Mouse (Mus musculus) neural tube, embryonic 12.5 days (tissue): Measurements from ENCODE around the gene Prickle1. TPM values are rescaled to one million over a fixed set of nuclear protein-coding genes. Genes with fewer than 3 reads are reported as not detected.

Experiments
- ATAC-seq: fragments of 200-750 bp; cut with Nextera tagmentation; 2 replicates; pipeline ENCODE4 v1.8.0; 2017; ENCODE audit warnings: low read depth, mild to moderate bottlenecking, moderate TSS enrichment, moderate library complexity; ENCODE audit not compliant: low FRiP score
- H3K27ac ChIP-seq: fragments of 300-500 bp; sonication (generic); 2 replicates; pipeline ENCODE4 v1.5.1; 2016
- H3K27me3 ChIP-seq: fragments of 300-500 bp; sonication (generic); replicated peaks from 2 replicates; pipeline ENCODE4 v1.6.1; 2016; ENCODE audit warnings: mild to moderate bottlenecking
- H3K36me3 ChIP-seq: fragments of 300-500 bp; sonication (generic); 2 replicates; pipeline ENCODE4 v1.6.1; 2016; ENCODE audit warnings: mild to moderate bottlenecking
- H3K4me1 ChIP-seq: fragments of 300-500 bp; sonication (generic); 2 replicates; pipeline ENCODE4 v1.6.1; 2016
- H3K4me2 ChIP-seq: fragments of 300-500 bp; sonication (generic); replicated peaks from 2 replicates; pipeline ENCODE4 v1.6.1; 2016; ENCODE audit warnings: mild to moderate bottlenecking
- H3K4me3 ChIP-seq: fragments of 300-500 bp; sonication (generic); 2 replicates; pipeline ENCODE4 v1.5.1; 2016
- H3K9ac ChIP-seq: fragments of 300-500 bp; sonication (generic); 2 replicates; pipeline ENCODE4 v1.6.1; 2016; ENCODE audit warnings: mild to moderate bottlenecking
- H3K9me3 ChIP-seq: fragments of 300-500 bp; sonication (generic); 2 replicates; pipeline ENCODE4 v1.6.1; 2016; ENCODE audit warnings: mild to moderate bottlenecking
- WGBS: fragments of 180-500 bp; shearing (Covaris S2); methylation state at CpG from one replicate; pipeline ENCODE4 v1.1.7; 2016; 5-methylcytosine and 5-hydroxymethylcytosine counted together
- polyA plus RNA-seq: library from polyadenylated mRNA; unstranded; fragments of >200 nt; fragmentation: Nextera tagmentation; extraction: Ambion mirVana; gene quantifications from 2 replicates; pipeline ENCODE4 v1.2.1, GENCODE M21; 2016

Gene Prickle1
- polyA plus RNA-seq, 1 experiment from 2014 or later: 19.2 TPM

DNA sequence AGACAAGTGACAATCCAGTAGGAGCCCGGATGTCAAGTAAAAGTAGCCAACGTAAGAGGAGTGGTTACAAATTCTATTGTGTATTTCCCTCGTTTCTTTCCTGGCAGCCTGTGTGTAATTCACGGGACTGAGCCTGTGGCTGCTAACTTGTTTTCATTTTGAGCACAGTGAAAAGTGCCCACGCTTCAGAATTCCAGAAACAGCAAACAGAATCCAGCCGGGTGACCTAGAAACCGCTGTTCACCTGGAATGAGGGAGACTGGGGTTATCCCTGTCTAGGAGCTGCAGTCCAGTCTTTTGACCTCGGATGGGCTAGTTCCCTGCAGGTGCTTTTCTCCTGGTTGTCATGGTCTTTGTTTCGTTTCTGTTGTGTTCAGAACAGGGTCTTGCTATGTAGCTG, 80.4 kb downstream of the Prickle1 start:
- ATAC-seq: no peak
- Histone ChIP-seq H3K27me3 (peaks cover 8% of the 10 kb centered on the region; the same call in 1 of the 2 replicates), H3K4me3 (no peak overlapping the region), H3K9me3 (no peaks in the 10 kb centered on the region), H3K27ac (no peak overlapping the region), H3K4me2 (no peak overlapping the region), H3K9ac (no peak overlapping the region), H3K36me3 (no peaks in the 10 kb centered on the region), H3K4me1 (peaks cover 37% of the 10 kb centered on the region)
- WGBS: 49% methylated on average over 9 of the region's 9 CpGs

DNA sequence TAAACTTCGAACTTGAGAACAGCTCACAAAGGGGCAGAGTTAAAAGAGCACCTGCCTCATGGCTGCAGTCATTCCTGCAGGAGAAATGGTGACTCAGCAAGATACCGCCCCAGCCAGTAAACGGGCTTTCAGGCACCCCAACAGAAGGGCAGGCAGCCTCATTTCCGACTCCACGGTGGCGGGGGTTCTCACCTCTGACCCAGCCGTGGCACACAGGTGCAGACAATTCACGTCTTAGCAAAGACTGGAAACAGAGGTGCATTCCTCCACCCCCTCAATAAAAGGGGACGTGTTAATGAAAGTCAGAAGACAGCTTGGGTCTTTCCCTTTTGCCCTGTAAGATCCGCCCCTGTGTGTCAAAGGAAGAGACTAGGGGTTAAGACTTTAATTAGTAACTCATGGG, 81.8 kb downstream of the Prickle1 start:
- H3K36me3 ChIP-seq: peaks cover 3% of the 10 kb centered on the region
- H3K4me1 ChIP-seq: peaks cover 31% of the 10 kb centered on the region
- H3K9ac ChIP-seq: no peak overlapping the region
- 3% methylated on average over 10 of the region's 10 CpGs for WGBS
- H3K27ac ChIP-seq: no peak overlapping the region
- no peaks in the 10 kb centered on the region for H3K9me3 ChIP-seq
- no peak overlapping the region for H3K4me3 ChIP-seq
- 0 out of 2 replicates have a peak overlapping the region, but pooled peaks have one; percentile 20 for H3K4me2 ChIP-seq
- H3K27me3 ChIP-seq: peaks cover 8% of the 10 kb centered on the region; the same call in 1 of the 2 replicates
- ATAC-seq: no peak

DNA sequence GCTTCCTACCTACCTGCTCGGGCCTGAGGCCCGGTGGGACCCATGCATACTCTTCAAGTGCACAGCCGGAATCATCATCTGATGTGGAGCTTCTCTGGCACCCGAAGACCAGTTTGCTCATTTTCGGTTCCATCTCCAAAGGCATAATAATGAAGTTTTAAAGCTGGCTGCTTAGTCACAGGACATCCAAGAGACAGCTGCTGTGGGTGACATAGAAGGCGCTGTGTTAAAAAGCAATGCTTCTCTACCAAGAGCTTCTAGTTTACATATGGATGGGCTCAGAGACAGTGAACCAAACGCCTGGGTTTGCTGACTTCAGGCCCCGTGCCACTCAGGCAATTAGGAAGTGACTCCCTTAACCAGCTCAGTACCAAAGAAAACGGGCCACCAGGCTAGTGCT, 83.3 kb downstream of the Prickle1 start:
- H3K27ac ChIP-seq: no peak overlapping the region
- no peak overlapping the region for H3K9ac ChIP-seq
- H3K4me3 ChIP-seq: no peak overlapping the region
- peaks cover 19% of the 10 kb centered on the region for H3K4me1 ChIP-seq
- no peaks in the 10 kb centered on the region for H3K9me3 ChIP-seq
- no peak for ATAC-seq
- H3K36me3 ChIP-seq: peaks cover 16% of the 10 kb centered on the region
- peaks cover 6% of the 10 kb centered on the region; the same call in 1 of the 2 replicates for H3K27me3 ChIP-seq
- no peak overlapping the region for H3K4me2 ChIP-seq
- WGBS: 24% methylated on average over 9 of the region's 9 CpGs

- ATAC-seq: 0 out of 2 replicates have a peak, but pooled peaks have one; percentile 25
- Histone ChIP-seq H3K4me1 (peaks cover 19% of the 10 kb centered on the region), H3K9ac (no peak overlapping the region)
These were observed 84.9 kb downstream of the Prickle1 start for GRCm38 (mm10) chr15:93510690-93511336.

DNA sequence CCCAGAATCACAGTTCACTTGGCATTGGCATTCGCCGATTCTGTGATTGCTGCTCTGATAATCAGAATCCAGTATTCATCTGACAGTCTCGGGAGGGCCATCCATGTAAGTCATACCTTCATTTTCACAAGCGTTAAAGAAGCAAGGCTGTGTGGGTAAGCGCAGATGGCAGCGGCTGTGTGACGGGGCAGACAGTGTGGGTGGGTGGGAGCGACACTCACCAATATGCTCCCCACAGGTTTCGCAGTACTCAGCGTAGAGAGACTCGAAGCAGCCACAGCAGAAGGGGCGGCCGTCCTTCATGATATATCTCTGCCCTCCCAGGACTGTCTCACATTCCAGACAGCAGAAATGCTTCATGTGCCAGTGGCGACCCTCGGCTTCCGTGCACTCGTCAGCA, 90.9 kb downstream of the Prickle1 start:
- WGBS: 85% methylated on average over 17 of the region's 17 CpGs
- peaks cover 68% of the 10 kb centered on the region for H3K36me3 ChIP-seq
- H3K27me3 ChIP-seq: no peaks in the 10 kb centered on the region
- no peak overlapping the region for H3K27ac ChIP-seq
- H3K4me2 ChIP-seq: no peak overlapping the region
- no peak overlapping the region for H3K4me3 ChIP-seq
- H3K4me1 ChIP-seq: no peaks in the 10 kb centered on the region
- H3K9ac ChIP-seq: no peak overlapping the region
- no peak for ATAC-seq
- H3K9me3 ChIP-seq: no peaks in the 10 kb centered on the region

More at GRCm38 (mm10) chr15:93510690-93511336, 84.9 kb downstream of the Prickle1 start:
- Histone ChIP-seq H3K36me3 (peaks cover 22% of the 10 kb centered on the region), H3K9me3 (no peaks in the 10 kb centered on the region), H3K27ac (no peak overlapping the region), H3K4me2 (no peak overlapping the region), H3K27me3 (peaks cover 4% of the 10 kb centered on the region; the same call in 1 of the 2 replicates), H3K4me3 (no peak overlapping the region)
- WGBS: 6% methylated on average over 12 of the region's 12 CpGs

GRCm38 (mm10) chr15:93503201-93503745, 92.4 kb downstream of the Prickle1 start:
- no peaks in the 10 kb centered on the region for H3K9me3 ChIP-seq
- WGBS: 95% methylated on average over 35 of the region's 35 CpGs
- no peak overlapping the region for H3K4me3 ChIP-seq
- H3K9ac ChIP-seq: no peak overlapping the region
- no peaks in the 10 kb centered on the region for H3K4me1 ChIP-seq
- peaks cover 64% of the 10 kb centered on the region for H3K36me3 ChIP-seq
- no peaks in the 10 kb centered on the region for H3K27me3 ChIP-seq
- no peak overlapping the region for H3K27ac ChIP-seq
- H3K4me2 ChIP-seq: no peak overlapping the region
- ATAC-seq: no peak

GRCm38 (mm10) chr15:93502703-93503102, 93.0 kb downstream of the Prickle1 start:
- Histone ChIP-seq H3K4me1 (no peaks in the 10 kb centered on the region), H3K27ac (no peak overlapping the region), H3K4me2 (no peak overlapping the region), H3K9ac (no peak overlapping the region), H3K36me3 (peaks cover 60% of the 10 kb centered on the region), H3K27me3 (no peaks in the 10 kb centered on the region), H3K4me3 (no peak overlapping the region), H3K9me3 (no peaks in the 10 kb centered on the region)
- WGBS: 94% methylated on average over 9 of the region's 9 CpGs
- no peak for ATAC-seq

DNA sequence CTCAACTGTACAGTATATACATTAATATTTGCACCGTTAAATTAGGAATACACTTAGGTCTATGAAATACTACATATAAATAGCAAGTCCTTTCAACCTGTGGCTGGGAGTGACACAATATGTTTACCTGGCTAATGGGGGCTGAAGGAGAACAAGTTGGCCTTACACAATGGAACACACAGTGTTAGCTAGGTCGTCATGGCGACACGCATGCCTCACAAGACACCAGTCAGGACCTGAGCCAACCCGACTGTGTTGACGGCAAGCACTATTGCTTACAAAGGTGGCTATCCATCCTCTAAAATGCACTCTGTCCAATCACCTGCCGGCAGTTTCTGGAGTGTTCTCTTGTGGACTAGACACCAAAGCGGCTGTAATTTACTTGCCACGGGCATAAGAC, 95.8 kb downstream of the Prickle1 start:
- H3K4me2 ChIP-seq: no peak overlapping the region
- no peaks in the 10 kb centered on the region for H3K27me3 ChIP-seq
- peaks cover 47% of the 10 kb centered on the region for H3K36me3 ChIP-seq
- WGBS: 76% methylated on average over 9 of the region's 9 CpGs
- no peak for ATAC-seq
- H3K27ac ChIP-seq: no peak overlapping the region
- no peaks in the 10 kb centered on the region for H3K9me3 ChIP-seq
- no peak overlapping the region for H3K9ac ChIP-seq
- no peak overlapping the region for H3K4me3 ChIP-seq
- no peaks in the 10 kb centered on the region for H3K4me1 ChIP-seq

- Histone ChIP-seq H3K4me2 (no peak overlapping the region), H3K9ac (no peak overlapping the region), H3K4me3 (no peak overlapping the region), H3K27me3 (no peaks in the 10 kb centered on the region), H3K4me1 (no peaks in the 10 kb centered on the region), H3K9me3 (no peaks in the 10 kb centered on the region), H3K27ac (no peak overlapping the region), H3K36me3 (peaks cover 8% of the 10 kb centered on the region; the same call in 1 of the 2 replicates)
- no peak for ATAC-seq
- 82% methylated on average over 7 of the region's 7 CpGs for WGBS
These were observed 101.0 kb downstream of the Prickle1 start for GRCm38 (mm10) chr15:93494700-93495099.

- no peaks in the 10 kb centered on the region for H3K27me3 ChIP-seq
- no peak overlapping the region for H3K9ac ChIP-seq
- H3K4me1 ChIP-seq: no peaks in the 10 kb centered on the region
- no peaks in the 10 kb centered on the region for H3K9me3 ChIP-seq
- H3K4me2 ChIP-seq: no peak overlapping the region
- WGBS: 91% methylated on average over 4 of the region's 4 CpGs
- no peak overlapping the region for H3K27ac ChIP-seq
- H3K4me3 ChIP-seq: no peak overlapping the region
- ATAC-seq: no peak
- H3K36me3 ChIP-seq: peaks cover 4% of the 10 kb centered on the region; the same call in 1 of the 2 replicates
These were observed 106.1 kb downstream of the Prickle1 start for GRCm38 (mm10) chr15:93489597-93489996.

DNA sequence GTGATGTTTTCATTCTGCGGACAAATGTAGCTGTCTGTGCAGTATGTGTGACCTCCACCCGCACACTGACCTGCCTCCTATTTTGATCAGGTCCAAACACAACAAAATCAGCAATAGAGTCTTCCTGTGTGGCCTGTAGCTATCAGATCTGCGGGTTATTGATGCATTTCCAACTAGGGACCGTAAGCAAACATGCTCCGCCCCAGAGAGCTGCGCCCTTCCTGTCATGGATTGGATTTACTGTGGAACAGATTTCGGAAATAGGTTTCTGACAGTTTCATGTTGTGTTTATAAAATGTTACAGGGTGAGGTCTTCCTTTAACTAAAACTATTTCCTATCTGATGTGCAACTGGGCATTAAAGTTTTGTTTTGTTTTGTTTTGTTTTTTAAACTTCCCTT, 109.6 kb downstream of the Prickle1 start:
- WGBS: 89% methylated on average over 7 of the region's 7 CpGs
- H3K27ac ChIP-seq: no peak overlapping the region
- no peaks in the 10 kb centered on the region for H3K27me3 ChIP-seq
- H3K4me3 ChIP-seq: no peak overlapping the region
- no peak overlapping the region for H3K4me2 ChIP-seq
- H3K9ac ChIP-seq: no peak overlapping the region
- H3K4me1 ChIP-seq: no peaks in the 10 kb centered on the region
- H3K36me3 ChIP-seq: no peaks in the 10 kb centered on the region; the same call in 1 of the 2 replicates
- no peaks in the 10 kb centered on the region for H3K9me3 ChIP-seq
- ATAC-seq: no peak

DNA sequence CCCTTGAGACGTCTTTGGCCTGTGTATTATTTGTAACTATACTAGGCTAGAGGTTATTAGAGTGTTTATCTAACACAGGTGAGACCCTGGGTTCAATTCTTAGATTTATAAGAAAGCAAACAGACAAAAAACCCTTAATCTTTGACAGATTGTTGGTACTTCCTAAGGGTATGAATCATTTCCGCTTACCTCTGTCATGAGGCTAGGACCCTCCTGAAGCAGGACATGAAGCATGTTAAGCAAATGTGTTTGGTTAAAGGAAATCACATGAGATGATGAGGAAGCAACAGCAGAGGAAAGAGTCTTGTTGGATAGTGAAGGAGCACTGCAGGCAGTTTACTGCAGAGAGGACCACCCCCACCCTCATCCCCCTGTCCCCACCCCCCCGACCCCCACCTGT, 110.4 kb downstream of the Prickle1 start:
- Histone ChIP-seq H3K27me3 (no peaks in the 10 kb centered on the region), H3K36me3 (no peaks in the 10 kb centered on the region; the same call in 1 of the 2 replicates), H3K4me2 (no peak overlapping the region), H3K9ac (no peak overlapping the region), H3K9me3 (no peaks in the 10 kb centered on the region), H3K4me1 (no peaks in the 10 kb centered on the region), H3K4me3 (no peak overlapping the region), H3K27ac (no peak overlapping the region)
- 84% methylated on average over 3 of the region's 3 CpGs for WGBS
- no peak for ATAC-seq
